Mouse (Mus musculus) ES-E14 (cell line): ENCODE results near the gene Ptp4a2.

Source experiments
- CHD2 ChIP-seq: IDR thresholded peaks from 2 replicates; pipeline ENCODE4 v1.6.1; 2014; ENCODE audit warnings: mild to moderate bottlenecking, low read depth, low read length, inconsistent platforms
- HCFC1 ChIP-seq: IDR thresholded peaks from 2 replicates; pipeline ENCODE4 v1.6.1; 2012; ENCODE audit warnings: low read length, inconsistent platforms, borderline replicate concordance; ENCODE audit not compliant: insufficient read depth
- ZC3H11A ChIP-seq: IDR thresholded peaks from 2 replicates; pipeline ENCODE4 v1.6.1; 2012; ENCODE audit warnings: low read depth, mild to moderate bottlenecking, inconsistent platforms, low read length, borderline replicate concordance

- TF ChIP-seq HCFC1: no peak
- no peak for TF ChIP-seq CHD2
- TF ChIP-seq ZC3H11A: no peak
Measured at GRCm38 (mm10) chr4:129881661-129882060, 70.6 kb downstream of the Ptp4a2 start.
